Mouse (Mus musculus) brain, embryonic 14.5 days (tissue): ENCODE measurements around the gene Ahnak2.

Experiments used
- CTCF ChIP-seq: fragments of 200-500 bp; IDR thresholded peaks from 2 replicates; pipeline ENCODE4 v1.5.1; 2012; ENCODE audit warnings: inconsistent platforms, mild to moderate bottlenecking, moderate library complexity, borderline replicate concordance; ENCODE audit not compliant: insufficient read depth, insufficient read length; ENCODE audit errors: extremely low read depth
- POLR2A ChIP-seq: fragments of 200-500 bp; IDR thresholded peaks from 2 replicates; pipeline ENCODE4 v1.6.1; 2012; ENCODE audit warnings: mild to moderate bottlenecking, inconsistent platforms, borderline replicate concordance; ENCODE audit not compliant: poor library complexity, insufficient read depth, insufficient read length, severe bottlenecking; ENCODE audit errors: extremely low read depth

DNA sequence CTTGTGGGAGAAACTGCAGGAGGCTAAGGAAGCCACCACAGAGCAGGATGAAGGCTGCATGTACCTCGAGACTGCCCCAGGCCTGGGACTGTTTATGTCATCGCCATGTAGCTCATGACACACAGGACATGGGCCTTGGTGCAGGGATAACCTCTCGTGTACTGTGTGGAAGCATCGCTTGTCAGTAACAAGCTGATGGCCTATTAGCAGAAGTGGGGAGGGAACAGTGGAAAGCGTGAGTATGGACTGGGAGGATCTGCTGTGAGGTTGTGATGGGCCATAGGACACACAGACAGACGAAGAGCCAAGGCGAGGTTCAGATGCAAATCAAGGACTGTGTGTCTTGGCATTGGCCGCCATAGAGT lies 54.9 kb downstream of the Ahnak2 start:
- TF ChIP-seq CTCF (no peak), POLR2A (no peak)
